Mouse (Mus musculus): ENCODE measurements around the gene Isoc2a. TPM values are rescaled to one million over a fixed set of nuclear protein-coding genes. Genes with fewer than 3 reads are reported as not detected.
"Not testable (repeated sequence)": the region's sequence is repeated elsewhere in the genome, so short reads cannot be mapped to it uniquely, and the experiment has no call there.

The Isoc2a gene
- polyA plus RNA-seq, 1 experiment from 2014 or later, result 0.77 TPM

- 3% methylated on average over 40 of the region's 40 CpGs for WGBS
- Histone ChIP-seq H3K27ac (replicated peaks) (peak overlapping the region; percentile 82), H3K4me2 (peak overlapping the region; percentile 74), H3K9ac (peak overlapping the region; percentile 59), H3K36me3 (no peaks in the 10 kb centered on the region), H3K4me3 (peak overlapping the region; percentile 73), H3K9me3 (no peaks in the 10 kb centered on the region), H3K27me3 (no peaks in the 10 kb centered on the region), H3K4me1 (replicated peaks) (peaks cover 12% of the 10 kb centered on the region)
- peak; percentile 100 for ATAC-seq (ENCODE audit: low FRiP score, low read depth)
Measured at GRCm38 (mm10) chr7:4865579-4866493, 11.1 kb upstream of the Isoc2a start.

GRCm38 (mm10) chr7:4866631-4867180, 10.2 kb upstream of the Isoc2a start:
- Histone ChIP-seq H3K9me3 (no peaks in the 10 kb centered on the region), H3K4me1 (replicated peaks) (peaks cover 12% of the 10 kb centered on the region), H3K27ac (replicated peaks) (peak overlapping the region; percentile 82), H3K4me2 (peak overlapping the region; percentile 74), H3K27me3 (no peaks in the 10 kb centered on the region), H3K36me3 (no peaks in the 10 kb centered on the region), H3K9ac (peak overlapping the region; percentile 59), H3K4me3 (peak overlapping the region; percentile 73)
- 40% methylated on average over 10 of the region's 10 CpGs for WGBS
- ATAC-seq (ENCODE audit: low FRiP score, low read depth), result no peak

GRCm38 (mm10) chr7:4870133-4870532, 6.8 kb upstream of the Isoc2a start, which contains the start of gene Isoc2b:
TSS of gene Isoc2b (minus strand) at chr7:4870258.
- Histone ChIP-seq H3K4me3 (no peak within 1 kb of the TSS), H3K4me1 (replicated peaks) (peaks cover 12% of the 10 kb centered on the region), H3K9ac (no peak within 1 kb of the TSS), H3K36me3 (no peaks in the 10 kb centered on the region), H3K27me3 (no peaks in the 10 kb centered on the region), H3K9me3 (no peaks in the 10 kb centered on the region), H3K4me2 (no peak within 1 kb of the TSS), H3K27ac (replicated peaks) (no peak within 1 kb of the TSS)
- WGBS, result 64% methylated on average over 6 of the region's 6 CpGs
- no peak for ATAC-seq (ENCODE audit: low FRiP score, low read depth)

DNA sequence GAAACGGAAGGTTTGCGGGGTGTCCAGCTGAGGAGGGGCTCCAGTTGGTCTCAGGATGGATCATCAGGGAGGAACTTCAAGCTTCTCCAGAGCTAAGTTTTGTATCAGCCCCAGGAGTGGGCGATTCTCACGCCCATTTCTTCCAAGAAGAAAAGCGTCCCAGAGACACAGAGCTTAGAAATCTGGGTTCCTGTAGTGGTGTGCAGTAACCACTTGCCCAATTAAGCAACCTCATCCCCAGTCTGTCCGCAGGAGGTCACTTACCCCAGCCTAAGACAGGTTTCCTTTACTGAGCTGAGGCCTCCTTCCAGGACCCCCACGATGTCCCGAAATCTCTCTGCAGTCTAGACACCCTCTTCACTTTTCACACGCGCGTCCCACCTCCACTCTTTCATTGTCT, 273 bp downstream of the Isoc2a start:
- no peak; the same call in 1 of the 2 replicates for ATAC-seq (ENCODE audit: low FRiP score, low read depth)
- Histone ChIP-seq H3K4me2 (peak overlapping the region; percentile 87), H3K4me1 (replicated peaks) (peaks cover 15% of the 10 kb centered on the region), H3K27me3 (no peaks in the 10 kb centered on the region), H3K4me3 (peak overlapping the region; percentile 60), H3K27ac (replicated peaks) (no peak overlapping the region), H3K9ac (peak overlapping the region; percentile 52), H3K9me3 (no peaks in the 10 kb centered on the region), H3K36me3 (no peaks in the 10 kb centered on the region)
- WGBS, result 6% methylated on average over 11 of the region's 11 CpGs

DNA sequence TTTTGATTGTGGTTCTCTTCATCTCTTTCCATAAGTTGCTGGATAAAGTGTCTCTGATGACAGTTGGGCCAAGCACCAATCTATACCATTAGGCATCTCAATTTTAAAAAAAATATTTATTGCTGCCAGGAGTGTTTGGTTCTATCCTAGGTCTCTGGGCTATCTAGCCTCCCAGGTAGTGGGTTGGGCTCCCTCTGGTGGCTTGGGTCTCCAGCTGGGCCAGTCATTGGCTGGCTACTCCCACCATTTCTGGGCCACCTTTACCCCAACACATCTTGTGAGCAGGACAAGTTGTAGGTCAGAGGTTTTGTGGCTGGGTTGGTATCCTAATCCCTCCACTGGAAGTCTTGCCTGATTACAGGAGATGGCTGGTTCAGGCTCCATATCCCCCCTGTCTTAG, 1.2 kb downstream of the Isoc2a start:
- Histone ChIP-seq H3K9me3 (no peaks in the 10 kb centered on the region), H3K36me3 (no peaks in the 10 kb centered on the region), H3K9ac (no peak overlapping the region), H3K4me2 (no peak overlapping the region; the same call in 1 of the 2 replicates), H3K27me3 (no peaks in the 10 kb centered on the region), H3K4me3 (no peak overlapping the region), H3K4me1 (replicated peaks) (peaks cover 15% of the 10 kb centered on the region), H3K27ac (replicated peaks) (no peak overlapping the region)
- ATAC-seq (ENCODE audit: low FRiP score, low read depth), result no peak

DNA sequence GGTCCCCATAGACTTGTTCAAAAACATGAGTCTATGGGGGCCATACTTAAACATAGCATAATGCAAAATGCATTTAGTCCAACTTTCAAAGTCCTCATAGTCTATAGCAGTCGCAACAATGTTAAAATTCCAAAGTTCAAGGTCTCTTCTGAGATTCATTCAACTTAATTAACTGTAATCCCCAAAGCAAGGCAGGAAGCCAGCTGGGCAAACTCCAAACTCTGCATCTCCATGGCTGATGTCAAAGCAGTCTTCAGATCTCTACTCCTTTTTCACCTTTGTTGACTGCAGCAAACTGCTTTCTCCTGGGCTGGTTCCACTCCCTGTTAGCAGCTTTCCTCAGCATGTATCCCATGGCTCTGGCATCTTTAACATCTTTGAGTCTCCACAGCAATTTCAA, 2.1 kb downstream of the Isoc2a start:
- 83% methylated on average over 1 of the region's 1 CpGs for WGBS
- H3K4me1 ChIP-seq (replicated peaks), result peaks cover 15% of the 10 kb centered on the region
- H3K27ac ChIP-seq (replicated peaks); H3K9ac ChIP-seq; H3K27me3 ChIP-seq; H3K9me3 ChIP-seq; ATAC-seq (ENCODE audit: low FRiP score, low read depth); H3K36me3 ChIP-seq; H3K4me3 ChIP-seq; H3K4me2 ChIP-seq: not testable (repeated sequence)

GRCm38 (mm10) chr7:4886680-4887079, 9.7 kb downstream of the Isoc2a start:
- H3K36me3 ChIP-seq, result no peaks in the 10 kb centered on the region
- ATAC-seq (ENCODE audit: low FRiP score, low read depth), result no peak
- H3K27ac ChIP-seq (replicated peaks), result no peak overlapping the region
- no peak overlapping the region for H3K4me2 ChIP-seq
- H3K9ac ChIP-seq, result no peak overlapping the region
- H3K27me3 ChIP-seq, result no peaks in the 10 kb centered on the region
- no peaks in the 10 kb centered on the region for H3K9me3 ChIP-seq
- 85% methylated on average over 4 of the region's 4 CpGs for WGBS
- no peak overlapping the region for H3K4me3 ChIP-seq
- no peaks in the 10 kb centered on the region for H3K4me1 ChIP-seq (replicated peaks)

DNA sequence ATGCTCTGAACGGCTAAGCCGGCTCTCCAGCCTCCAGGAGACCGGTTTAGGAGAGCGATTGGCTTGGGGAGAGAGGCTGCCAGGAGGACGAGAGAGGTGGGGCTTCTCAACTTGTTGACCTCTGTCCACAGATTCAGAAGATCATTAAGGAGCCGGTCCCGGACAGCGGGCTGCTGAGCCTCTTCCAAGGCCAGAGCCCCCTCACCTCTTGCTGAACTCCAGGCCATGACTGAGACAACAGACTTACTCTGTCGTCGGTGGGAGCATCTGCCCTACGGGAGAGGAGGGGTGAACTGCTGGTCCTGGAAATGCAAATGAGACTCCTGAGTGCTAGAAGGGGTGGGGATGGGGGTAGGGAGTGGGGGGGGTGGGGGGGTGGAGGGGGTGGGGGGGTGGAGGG, 18.2 kb downstream of the Isoc2a start:
- ATAC-seq (ENCODE audit: low FRiP score, low read depth), result no peak
- H3K36me3 ChIP-seq, result no peaks in the 10 kb centered on the region
- no peaks in the 10 kb centered on the region for H3K9me3 ChIP-seq
- H3K4me1 ChIP-seq (replicated peaks), result peaks cover 13% of the 10 kb centered on the region
- H3K27me3 ChIP-seq, result no peaks in the 10 kb centered on the region
- no peak overlapping the region for H3K9ac ChIP-seq
- H3K4me3 ChIP-seq, result no peak overlapping the region
- H3K27ac ChIP-seq (replicated peaks), result no peak overlapping the region
- 62% methylated on average over 11 of the region's 11 CpGs for WGBS
- H3K4me2 ChIP-seq, result no peak overlapping the region

- WGBS, result 18% methylated on average over 16 of the region's 18 CpGs
- no peaks in the 10 kb centered on the region for H3K36me3 ChIP-seq
- peak overlapping the region; percentile 34 for H3K4me3 ChIP-seq
- peak overlapping the region; percentile 62 for H3K4me2 ChIP-seq
- H3K9me3 ChIP-seq, result no peaks in the 10 kb centered on the region
- ATAC-seq (ENCODE audit: low FRiP score, low read depth), result peak; percentile 61; the same call in 1 of the 2 replicates
- H3K27me3 ChIP-seq, result no peaks in the 10 kb centered on the region
- peaks cover 19% of the 10 kb centered on the region for H3K4me1 ChIP-seq (replicated peaks)
- H3K9ac ChIP-seq, result peak overlapping the region; percentile 41
- H3K27ac ChIP-seq (replicated peaks), result peak overlapping the region; percentile 62
Measured at GRCm38 (mm10) chr7:4898851-4899648, 22.1 kb downstream of the Isoc2a start.

- Histone ChIP-seq H3K9ac (peak overlapping the region; percentile 41), H3K4me3 (peak overlapping the region; percentile 34), H3K27ac (replicated peaks) (peak overlapping the region; percentile 62), H3K27me3 (no peaks in the 10 kb centered on the region), H3K4me2 (peak overlapping the region; percentile 62), H3K9me3 (no peaks in the 10 kb centered on the region), H3K36me3 (no peaks in the 10 kb centered on the region), H3K4me1 (replicated peaks) (peaks cover 19% of the 10 kb centered on the region)
- 5% methylated on average over 19 of the region's 19 CpGs for WGBS
- peak; percentile 83 for ATAC-seq (ENCODE audit: low FRiP score, low read depth)
Measured at GRCm38 (mm10) chr7:4899649-4900522, 22.9 kb downstream of the Isoc2a start.

- Histone ChIP-seq H3K4me3 (peak overlapping the region; percentile 34), H3K27ac (replicated peaks) (peak overlapping the region; percentile 47; the same call in 1 of the 2 replicates), H3K36me3 (no peaks in the 10 kb centered on the region), H3K27me3 (no peaks in the 10 kb centered on the region), H3K9ac (peak overlapping the region; percentile 21; the same call in 1 of the 2 replicates), H3K4me2 (peak overlapping the region; percentile 62), H3K9me3 (no peaks in the 10 kb centered on the region), H3K4me1 (replicated peaks) (peaks cover 19% of the 10 kb centered on the region)
- WGBS, result 30% methylated on average over 11 of the region's 11 CpGs
- ATAC-seq (ENCODE audit: low FRiP score, low read depth), result no peak
Measured at GRCm38 (mm10) chr7:4900523-4900851, 23.5 kb downstream of the Isoc2a start.
